Mouse (Mus musculus): ENCODE measurements at regions not wholly inside any gene's neighbourhood (a gene's known extent, or its start where the extent isn't known, plus 50 kb on each side); places are given as distances from the start of the nearest gene placed in this dataset.

DNA sequence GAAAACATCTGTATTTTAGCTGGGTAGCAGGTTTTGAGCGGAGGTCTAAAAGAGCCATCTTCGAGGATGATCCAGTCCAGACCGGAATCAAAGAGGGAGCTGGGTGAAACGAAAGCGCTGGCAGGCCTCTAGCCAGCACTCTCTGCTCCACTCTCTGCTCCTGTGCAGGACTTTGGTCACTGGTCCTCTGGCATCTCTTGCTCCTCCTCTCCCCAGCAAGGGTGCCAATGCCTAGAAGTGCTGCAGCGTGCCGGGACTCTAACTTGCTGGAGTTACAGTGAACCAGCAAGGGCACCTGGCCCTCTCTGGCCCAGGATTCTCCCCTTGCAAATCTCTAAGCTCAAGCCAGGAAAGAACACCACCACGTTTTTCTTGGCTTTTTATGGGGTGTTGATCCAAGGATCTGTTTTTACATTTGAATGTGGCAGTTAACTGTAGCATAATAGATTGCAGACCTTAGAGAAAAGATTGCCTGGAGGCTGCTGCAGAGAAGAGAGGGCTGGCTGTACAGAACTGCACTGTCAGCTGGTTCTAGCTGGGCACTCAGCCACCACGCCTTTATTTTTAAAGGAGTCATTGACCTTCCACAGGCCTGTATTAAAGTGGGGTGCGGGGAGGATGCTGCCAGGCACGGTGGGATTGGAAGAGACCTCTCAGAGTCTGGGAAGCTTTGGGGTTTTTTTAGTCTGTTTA is 101.1 kb upstream of the Sesn3 start:
- DNase-seq (ENCODE audit: low spot score), result no peak

DNA sequence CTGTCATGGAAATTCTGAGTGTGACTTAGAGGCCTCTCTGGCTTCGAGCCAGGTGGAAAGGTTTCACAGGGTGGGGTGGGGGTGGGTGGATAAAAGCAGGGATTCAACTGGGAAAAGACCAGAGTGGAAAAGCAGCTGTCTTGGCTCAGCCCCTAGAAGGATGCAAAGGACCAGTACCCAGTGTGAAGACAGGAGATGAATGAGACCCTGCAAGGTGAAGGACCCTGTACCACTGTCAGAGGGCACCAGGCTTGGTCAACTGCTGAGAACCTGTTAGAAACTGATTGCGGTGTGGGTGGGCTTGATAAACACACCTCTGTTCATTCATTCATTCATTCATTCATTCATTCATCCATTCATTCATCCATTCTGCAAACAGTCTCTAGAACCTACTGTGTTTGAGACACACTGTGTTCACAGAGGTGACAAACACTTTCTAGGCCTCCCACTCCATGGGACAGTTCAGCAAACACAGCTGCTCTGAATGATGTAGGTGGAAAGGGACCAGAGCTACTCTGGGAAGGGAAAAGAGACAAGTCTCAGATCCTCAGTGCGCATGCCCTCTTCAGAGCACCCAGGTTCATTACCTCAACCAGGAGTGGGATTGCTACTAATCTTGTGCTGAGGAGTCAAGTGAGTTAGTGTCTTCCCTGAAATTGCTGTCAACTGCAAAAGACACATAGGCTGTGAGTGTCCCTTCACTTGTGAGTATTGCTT is 100.4 kb upstream of the Sesn3 start:
- no peak for DNase-seq (ENCODE audit: low spot score)

DNA sequence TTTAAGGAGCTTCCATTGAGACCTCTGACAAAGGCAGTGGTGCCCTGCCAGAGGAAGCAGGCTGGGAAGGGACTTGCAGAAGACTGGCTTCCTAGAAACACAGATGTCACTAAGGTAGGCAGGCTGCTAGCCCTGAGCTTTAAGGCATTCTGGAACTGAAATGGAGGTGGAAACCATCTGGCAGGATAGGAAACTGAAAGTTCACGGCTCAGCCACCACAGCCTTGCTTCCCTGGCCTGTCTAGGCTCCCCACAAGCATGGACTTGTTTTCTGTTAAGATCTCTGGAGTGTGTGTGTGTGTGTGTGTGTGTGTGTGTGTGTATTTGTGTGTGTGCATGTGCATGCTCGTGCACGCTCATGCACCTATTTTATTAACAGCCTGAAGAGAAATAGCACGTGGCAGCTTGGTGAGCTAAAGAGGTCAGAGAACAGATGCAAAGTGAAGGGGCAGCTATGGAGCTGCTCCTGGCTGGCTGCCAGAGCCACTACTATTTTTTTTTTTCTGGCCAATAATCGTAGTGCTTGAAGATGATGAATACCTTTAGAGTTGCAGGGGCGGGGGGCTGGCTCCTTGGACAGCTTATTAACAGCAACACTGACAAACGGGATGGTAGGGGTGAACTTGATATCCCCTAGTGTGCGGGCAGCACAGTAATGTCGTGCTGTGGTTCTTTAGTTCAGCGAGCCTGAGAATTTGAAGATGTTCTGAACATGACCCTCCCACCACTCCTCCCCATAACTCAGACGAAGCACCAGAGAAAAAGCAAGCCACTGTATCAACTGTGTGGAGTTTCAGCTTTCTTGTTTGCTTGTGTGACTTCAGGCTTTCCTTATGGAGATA is 99.6 kb upstream of the Sesn3 start:
- DNase-seq (ENCODE audit: low spot score), result peak; percentile 25

DNA sequence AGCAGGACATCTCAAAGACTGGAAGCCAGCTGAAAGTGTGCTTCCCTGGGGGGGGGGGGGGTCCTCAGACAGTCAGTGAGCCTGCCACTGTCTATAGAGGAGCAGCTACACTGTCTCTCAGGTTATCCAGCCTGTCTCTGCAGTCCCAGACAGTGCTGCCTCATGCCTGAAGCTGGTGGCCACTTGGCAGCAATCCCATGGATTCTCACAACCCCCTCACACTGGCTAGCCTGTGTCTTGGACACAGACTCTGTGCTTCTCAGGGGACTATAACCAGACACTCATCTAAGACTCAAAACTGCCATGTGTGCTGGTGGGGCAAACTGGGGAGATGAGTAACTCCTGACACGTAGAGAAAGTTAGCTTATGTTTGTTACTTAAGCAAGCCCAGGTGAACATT is 95.1 kb upstream of the Sesn3 start:
- DNase-seq (ENCODE audit: low spot score), result no peak

DNA sequence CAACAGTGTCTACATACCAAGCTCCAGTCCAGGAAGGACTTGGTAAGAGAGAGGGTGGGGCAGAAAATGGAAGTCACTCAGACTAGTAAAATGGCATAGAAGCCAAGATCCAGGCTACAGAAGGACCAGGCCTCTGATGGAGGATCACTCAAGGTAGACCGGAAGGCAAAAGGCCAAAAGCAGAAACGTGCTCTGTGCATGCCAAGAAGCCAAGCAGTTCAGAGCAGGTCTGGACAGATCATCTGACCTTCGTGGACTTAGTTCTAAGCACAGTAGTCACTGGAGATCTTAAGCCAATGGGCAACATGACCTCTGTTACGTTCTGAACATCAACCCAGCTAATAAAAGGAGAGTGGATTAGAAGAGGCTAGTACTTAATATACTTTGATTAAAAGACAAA is 90.6 kb upstream of the Sesn3 start:
- no peak for DNase-seq (ENCODE audit: low spot score)

DNA sequence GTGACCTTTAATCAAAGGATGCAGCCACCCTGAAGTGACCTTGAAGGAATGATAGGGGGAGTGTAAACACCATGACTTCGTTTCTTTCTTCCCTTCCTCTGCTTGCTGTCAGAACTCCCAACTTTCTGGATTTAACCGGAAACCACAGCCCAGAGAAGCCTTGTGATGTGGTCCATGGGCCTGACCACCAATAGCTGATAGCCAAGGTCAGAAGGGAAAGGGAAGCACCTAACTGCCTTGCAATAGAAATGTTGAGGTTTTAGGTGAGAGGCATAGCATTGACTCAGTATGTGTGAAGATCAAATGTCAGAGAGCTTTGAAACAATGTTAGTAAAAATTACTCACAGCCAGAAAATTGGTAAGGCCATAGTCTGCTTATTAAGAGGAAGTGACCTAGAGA is 89.2 kb upstream of the Sesn3 start:
- no peak for DNase-seq (ENCODE audit: low spot score)

DNA sequence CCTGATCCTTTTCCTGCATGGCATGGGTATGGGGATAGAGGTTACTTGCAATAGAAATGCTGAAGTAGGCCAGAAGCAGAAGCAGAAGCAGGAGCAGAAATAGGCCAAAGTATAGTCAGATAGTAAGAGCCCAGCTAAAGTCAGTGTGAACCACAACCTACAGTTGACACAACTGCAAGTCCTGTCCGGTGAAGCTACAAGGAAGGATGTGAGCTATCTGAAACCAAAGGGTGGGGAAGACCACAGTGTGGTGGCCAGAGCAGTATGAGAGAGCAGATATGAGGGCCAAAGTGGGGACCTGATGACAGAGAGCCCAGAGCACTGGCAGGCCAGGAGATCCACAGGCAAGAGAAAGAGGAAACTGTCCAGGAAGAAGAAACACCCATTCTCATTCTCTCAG is 87.1 kb upstream of the Sesn3 start:
- DNase-seq (ENCODE audit: low spot score), result no peak

DNA sequence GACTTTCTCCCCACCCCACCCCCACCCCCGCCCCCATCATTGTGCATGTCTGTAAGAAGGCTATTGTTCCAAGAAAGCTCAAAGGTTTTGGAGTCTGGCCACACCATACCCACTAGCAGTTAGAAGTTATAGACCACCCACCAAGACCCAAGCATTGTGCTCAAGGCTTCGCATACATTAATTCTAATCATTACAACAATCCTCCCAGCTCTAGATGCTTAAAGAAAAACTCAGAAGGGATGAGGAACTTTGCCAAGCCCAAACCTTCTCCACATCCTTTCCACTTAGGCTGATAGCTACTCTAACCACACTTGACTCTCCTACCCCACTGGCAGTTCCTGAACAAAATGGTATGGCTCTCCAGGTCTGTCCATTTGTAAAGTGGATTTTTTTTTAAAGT is 86.4 kb upstream of the Sesn3 start:
- DNase-seq (ENCODE audit: low spot score), result no peak

DNA sequence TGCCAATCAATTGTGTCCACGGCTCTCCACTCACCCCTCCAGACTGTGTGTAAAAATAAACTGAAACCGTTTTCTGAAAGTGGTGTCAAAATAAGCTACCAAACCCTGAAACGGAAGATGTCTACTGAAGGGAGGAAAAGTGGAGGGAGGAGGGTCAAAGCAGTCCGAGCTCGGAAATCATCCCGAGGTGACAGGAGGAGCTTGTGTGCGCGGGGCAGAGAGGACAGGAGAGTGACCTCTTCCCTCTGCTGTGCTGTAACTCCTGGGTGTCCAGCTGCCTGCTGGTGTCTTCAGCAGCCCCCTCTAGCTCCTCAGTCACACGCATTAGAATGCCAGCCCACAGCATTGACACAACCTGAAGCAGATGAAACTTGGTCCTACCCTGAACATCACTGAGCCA is 84.2 kb upstream of the Sesn3 start:
- DNase-seq (ENCODE audit: low spot score), result no peak

DNA sequence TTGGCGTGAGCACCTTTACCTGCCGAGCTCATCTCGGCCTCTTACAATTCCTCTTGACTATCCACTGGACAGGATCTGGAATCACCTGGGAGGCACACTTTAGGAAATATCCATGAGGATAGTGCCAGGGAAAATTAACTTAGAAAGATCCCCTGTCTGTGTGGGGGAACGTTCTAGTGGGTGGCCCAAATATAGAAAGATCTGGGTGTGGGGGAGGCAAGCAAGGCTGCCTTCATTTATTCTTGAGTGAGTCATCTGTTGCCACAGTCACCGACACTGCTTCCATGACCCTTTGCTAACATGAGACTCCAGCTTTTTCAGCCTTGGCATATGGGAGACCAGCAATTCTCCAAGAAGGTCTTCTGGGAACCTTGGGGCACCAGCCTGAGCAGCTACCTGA is 80.1 kb upstream of the Sesn3 start:
- DNase-seq (ENCODE audit: low spot score), result no peak

DNA sequence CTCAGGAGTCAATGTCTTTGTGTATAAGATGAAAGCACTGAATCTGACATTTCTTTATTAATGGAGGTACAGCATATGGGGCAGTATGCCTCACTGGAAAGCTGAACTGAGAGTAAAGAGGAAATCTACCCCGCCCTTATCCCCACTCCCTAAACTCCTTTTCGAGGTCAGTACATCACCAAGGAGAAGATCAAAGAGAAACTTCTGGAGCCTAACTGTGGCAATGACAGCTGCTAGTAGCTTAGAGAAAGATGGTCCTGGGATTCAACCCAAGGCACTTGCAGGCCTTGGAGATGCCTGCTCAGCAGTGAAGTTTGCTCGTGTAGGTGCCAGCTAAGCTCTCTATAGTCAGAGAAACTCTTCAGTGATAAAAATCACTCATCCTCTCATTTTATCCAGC is 75.8 kb upstream of the Sesn3 start:
- DNase-seq (ENCODE audit: low spot score), result no peak

DNA sequence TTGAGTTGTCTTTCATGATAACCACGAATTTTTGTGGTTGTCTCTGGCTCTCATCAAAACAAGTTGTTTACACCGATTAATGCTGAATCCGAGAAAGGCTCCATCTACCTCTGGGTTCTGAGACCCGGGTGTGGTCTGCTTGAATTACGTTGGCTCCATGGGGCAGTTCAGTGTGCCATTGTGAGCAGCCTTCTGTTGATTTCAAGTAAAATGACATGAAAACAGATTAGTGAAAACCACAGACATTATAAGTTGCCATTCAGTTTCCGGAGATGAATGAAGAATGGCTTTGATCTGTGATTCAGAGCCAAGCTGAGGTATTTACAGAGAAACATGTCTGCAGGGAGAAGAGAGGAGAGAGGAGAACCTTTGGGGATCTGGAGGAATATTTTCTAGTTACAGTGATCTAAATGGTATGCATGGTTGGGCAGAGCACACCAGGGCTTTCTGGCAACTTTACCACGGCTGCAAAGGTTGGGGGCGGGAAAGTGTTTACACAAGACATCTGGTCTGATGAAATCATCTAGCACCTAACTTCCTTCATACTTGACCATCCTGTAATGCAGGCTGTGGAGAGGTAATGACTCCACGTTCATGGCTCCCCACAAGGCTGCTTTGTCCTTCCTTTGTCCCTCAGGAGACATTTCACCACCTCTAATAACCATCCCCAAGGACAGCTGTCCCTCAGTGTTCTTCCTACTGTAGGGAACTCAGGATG is 74.7 kb upstream of the Sesn3 start:
- DNase-seq (ENCODE audit: low spot score), result no peak

DNA sequence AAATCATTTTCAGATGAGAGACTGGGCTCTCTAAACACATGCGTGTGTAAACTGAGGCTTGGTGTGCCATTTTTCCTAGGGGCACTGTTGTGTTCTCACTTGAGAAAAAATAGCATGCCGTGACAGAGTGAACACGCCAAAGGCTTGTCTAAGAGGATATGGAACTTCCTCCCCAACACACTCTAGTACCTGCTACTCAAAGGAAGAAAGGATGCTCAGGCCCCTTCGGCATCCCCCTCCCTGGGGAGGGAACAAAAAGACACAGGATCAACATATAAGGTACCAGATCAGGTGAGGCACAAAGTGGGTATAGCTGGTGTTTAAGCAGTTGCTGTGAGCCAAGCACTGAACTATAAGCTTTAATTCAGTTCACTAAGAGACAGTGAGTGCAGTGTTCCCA is 74.0 kb upstream of the Sesn3 start:
- no peak for DNase-seq (ENCODE audit: low spot score)

DNA sequence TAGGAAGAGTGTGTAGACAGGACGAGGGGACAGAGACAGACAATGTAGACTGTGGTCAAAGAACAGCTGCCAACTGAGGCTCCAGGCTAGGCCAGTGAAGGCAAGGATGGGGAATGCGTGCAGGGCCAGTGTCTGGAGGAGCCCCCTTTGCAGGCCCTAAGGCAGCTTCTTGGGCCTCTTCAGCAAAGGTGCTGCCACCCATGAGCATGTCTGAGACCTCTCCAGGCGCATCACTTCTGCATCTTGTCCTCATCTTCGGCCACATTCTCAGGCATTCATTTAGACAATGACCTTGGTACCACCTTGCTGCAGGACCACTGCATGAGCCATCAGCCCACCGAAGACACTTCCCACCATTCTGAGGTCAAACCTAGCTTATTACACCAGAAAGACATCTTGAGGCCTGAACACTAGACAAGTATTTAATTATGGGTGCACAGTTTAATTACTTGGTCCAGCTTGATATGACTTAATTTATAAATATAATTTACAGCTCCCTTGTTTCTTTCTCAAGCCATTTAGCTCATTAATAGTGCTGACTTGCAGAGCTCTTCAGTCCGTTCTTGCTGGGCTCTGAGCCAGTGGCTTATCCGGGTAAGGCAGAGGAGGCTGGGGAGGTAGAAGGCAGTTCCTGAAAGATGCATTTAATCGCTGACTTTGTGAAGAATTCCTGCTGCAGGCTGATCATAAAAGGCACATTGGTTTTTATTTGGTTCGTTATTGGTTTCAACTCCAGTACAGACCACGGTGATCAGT is 72.1 kb upstream of the Sesn3 start:
- DNase-seq (ENCODE audit: low spot score), result no peak

DNA sequence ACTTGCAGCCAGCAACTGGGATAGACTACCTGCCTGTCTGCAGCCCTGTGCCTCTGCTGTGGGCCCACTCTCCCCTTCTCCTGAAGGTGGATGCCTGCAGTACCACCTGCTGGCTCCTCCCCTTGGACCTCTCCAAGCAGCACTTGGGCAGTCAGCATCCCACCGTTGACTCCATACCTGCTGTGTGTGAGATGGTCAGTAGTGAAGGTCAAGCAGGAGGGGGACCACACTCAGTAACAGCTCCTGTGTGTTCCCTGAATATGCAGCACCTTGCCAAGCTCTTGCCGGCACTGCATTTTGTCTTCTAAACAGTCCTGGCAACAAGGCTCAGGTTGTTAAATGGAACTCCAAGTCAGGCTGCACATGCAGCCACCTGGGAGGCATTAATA is 71.6 kb upstream of the Sesn3 start:
- DNase-seq (ENCODE audit: low spot score), result no peak

DNA sequence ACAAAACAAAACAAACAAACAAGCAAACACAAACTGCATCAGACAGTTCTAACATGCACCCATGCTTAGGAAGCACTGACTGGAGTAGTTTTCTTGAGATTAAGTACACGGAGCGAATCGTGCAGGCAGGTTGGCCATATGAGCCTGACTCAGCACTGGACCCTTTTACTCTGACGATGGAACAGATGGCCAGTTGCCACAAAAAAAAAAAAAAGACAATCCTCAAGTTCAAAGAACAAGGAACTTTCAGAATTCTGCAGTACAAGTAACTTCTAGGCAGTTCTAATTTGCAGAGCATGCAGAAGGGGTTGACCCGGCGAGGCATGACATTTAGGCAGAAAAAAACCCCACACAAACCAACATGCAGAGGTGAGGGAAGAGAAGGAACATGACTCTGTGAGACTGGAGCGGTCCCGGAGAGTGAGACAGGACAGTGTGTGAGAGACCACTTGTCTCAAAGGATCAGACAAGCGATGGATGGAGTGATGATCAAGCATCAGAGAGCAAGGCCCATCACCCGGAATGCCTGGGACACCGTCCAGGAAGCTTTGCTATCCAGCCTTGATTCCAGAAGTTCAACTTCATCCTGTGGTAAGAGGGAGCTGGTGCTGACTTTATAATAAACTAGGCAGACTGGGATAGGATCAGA is 71.0 kb upstream of the Sesn3 start:
- DNase-seq (ENCODE audit: low spot score), result no peak

DNA sequence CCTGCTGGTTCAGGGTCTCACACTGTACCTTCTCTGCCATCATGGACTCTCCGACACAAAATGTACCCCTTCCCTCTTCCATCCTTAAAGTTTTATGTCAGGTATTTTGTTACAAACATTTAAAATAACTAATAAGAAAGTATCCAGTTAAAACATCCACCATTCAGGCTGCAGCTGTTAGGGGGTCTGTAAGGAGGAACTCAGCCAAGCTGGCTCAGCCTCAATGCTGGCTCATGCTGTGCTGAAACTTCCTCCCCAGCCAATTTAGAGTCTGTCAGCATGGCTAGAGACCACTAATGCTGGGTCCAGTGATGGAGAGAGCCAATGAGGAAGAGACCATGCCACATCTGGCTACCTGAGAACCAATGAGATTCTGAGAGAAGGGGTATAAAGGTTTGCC is 70.0 kb upstream of the Sesn3 start:
- DNase-seq (ENCODE audit: low spot score), result no peak

DNA sequence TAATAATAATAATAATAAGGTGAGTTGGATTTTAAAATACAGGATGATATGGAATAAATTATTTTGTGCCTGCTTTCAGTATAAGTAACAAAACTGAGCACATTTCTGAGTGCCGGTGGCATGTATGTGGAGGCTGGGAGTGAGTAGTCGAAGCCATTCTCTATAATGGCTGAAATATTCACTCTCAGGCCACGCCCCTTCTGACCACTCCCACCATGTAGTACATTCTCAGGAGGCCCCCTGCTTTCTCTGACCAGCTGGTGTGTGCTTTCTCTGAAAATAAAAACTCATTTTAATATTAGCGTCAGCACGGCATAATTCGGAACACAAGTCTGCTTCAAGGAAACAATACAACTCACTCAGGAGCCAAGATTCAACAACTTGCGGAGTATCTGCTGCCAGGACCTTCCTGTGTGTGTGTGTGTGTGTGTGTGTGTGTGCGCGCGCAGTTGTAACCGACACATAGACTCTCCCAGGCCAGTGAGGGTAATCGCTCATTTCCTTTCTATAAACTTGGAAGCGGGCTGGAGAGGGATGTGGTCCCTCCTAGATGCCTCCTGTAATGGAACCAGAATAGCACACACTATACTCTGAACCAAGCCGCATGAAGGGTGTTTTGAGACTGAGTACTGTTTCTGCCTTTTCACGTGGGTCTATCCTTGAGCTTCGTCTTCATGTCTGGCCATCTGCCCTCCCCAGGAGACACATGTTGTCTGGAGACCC is 67.9 kb upstream of the Sesn3 start:
- DNase-seq (ENCODE audit: low spot score), result no peak

DNA sequence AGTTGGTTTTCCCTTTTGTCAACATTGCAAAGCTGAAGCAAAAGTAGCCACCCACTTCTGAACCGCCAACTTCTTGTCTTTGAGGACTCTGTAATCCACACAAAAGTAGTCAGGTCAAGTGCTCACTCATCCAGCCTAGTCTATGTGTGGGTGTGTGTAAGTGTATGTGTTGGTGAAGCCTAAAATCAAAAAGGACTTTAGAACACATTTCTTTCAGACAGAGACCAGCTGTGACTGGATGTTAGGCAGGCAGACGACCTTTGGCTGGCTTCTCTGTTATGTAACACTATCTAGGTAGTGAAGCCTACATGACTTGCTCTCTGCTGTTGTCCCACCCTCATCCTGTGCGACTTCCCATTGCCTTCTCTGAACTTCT is 67.3 kb upstream of the Sesn3 start:
- DNase-seq (ENCODE audit: low spot score), result no peak

DNA sequence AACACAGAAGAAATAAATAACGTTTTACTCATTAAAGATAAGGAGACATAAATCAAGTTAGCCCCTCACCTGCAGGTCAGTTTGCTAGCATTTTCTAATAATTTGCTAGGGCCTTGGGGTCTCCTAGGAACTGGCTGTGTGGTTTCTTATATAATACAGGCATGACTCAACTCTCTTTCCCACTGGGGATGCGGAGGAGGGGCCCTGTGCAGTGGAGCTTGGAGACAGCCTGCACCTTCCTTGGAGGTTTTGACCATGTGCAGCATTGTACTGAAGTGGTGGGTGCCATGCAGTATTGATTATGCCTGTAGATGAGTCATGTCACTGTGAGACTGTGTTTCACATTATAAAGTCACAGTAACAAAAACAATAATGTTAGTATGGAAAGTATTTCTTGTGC is 61.6 kb upstream of the Sesn3 start:
- no peak for DNase-seq (ENCODE audit: low spot score)

All from thymus, postnatal 0 days (tissue).